Mouse (Mus musculus): ENCODE data around the gene Nxnl1. TPM values are rescaled to one million over a fixed set of nuclear protein-coding genes. Genes with fewer than 3 reads are reported as not detected.

Nxnl1 gene
- polyA plus RNA-seq, 1 experiment = not detected

GRCm38 (mm10) chr8:71598841-71599240 lies 32.4 kb upstream of the Nxnl1 start:
- Histone ChIP-seq H3K4me1 (ENCODE audit: control insufficient read depth, insufficient read depth, low read length) (peaks cover 7% of the 10 kb centered on the region), H3K4me3 (replicated peaks; ENCODE audit: control insufficient read depth, low read depth, low read length) (peak overlapping the region; percentile 19), H3K27ac (ENCODE audit: control insufficient read depth, insufficient read depth, low read depth, low read length, poor library complexity) (no peak overlapping the region)
- 84% methylated on average over 5 of the region's 5 CpGs for WGBS
- no peak for TF ChIP-seq POLR2A (IDR thresholded peaks at IDR 0.05; ENCODE audit: borderline replicate concordance, control insufficient read depth, low read depth, low read length)
- TF ChIP-seq CTCF (IDR thresholded peaks at IDR 0.05; ENCODE audit: control insufficient read depth, insufficient read depth, low read length) = no peak

DNA sequence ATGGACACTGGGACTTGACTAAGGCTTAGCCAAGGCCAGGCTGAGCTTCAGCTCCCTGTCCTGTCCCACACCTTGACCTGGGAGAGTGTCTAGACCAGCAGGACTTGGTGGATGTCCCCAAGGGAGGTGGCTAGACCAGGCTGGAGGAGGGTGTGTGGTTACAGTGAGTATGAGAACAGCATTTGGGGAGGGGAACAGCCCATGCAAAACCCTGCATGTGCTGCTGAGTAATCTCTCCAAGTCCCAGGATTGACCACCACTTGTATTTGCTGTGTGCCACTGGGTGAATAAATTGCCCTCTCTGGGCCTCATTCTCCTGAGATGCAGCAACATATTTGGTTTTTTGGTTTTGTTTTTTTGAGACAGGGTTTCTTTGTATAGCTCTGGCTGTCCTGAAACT lies 32.0 kb upstream of the Nxnl1 start:
- H3K27ac ChIP-seq (ENCODE audit: control insufficient read depth, insufficient read depth, low read depth, low read length, poor library complexity) = peak overlapping the region; percentile 79; the same call in 1 of the 2 replicates
- H3K4me3 ChIP-seq (replicated peaks; ENCODE audit: control insufficient read depth, low read depth, low read length) = peak overlapping the region; percentile 52
- peaks cover 10% of the 10 kb centered on the region for H3K4me1 ChIP-seq (ENCODE audit: control insufficient read depth, insufficient read depth, low read length)
- TF ChIP-seq POLR2A (IDR thresholded peaks at IDR 0.05; ENCODE audit: borderline replicate concordance, control insufficient read depth, low read depth, low read length) (no peak), CTCF (IDR thresholded peaks at IDR 0.05; ENCODE audit: control insufficient read depth, insufficient read depth, low read length) (no peak)

- TF ChIP-seq POLR2A (IDR thresholded peaks at IDR 0.05; ENCODE audit: borderline replicate concordance, control insufficient read depth, low read depth, low read length) = peak; percentile 56; the same call in 1 of the 2 replicates
- no peak for TF ChIP-seq CTCF (IDR thresholded peaks at IDR 0.05; ENCODE audit: control insufficient read depth, insufficient read depth, low read length)
- Histone ChIP-seq H3K27ac (ENCODE audit: control insufficient read depth, insufficient read depth, low read depth, low read length, poor library complexity) (peak within 1 kb of the TSS; percentile 79), H3K4me1 (ENCODE audit: control insufficient read depth, insufficient read depth, low read length) (peaks cover 10% of the 10 kb centered on the region), H3K4me3 (replicated peaks; ENCODE audit: control insufficient read depth, low read depth, low read length) (peak within 1 kb of the TSS; percentile 52)
- 65% methylated on average over 3 of the region's 3 CpGs for WGBS
Measured at GRCm38 (mm10) chr8:71597451-71597850, 31.1 kb upstream of the Nxnl1 start, which contains the start of gene Fam129c. Gene Fam129c, plus strand, starts transcription at chr8:71597648.

DNA sequence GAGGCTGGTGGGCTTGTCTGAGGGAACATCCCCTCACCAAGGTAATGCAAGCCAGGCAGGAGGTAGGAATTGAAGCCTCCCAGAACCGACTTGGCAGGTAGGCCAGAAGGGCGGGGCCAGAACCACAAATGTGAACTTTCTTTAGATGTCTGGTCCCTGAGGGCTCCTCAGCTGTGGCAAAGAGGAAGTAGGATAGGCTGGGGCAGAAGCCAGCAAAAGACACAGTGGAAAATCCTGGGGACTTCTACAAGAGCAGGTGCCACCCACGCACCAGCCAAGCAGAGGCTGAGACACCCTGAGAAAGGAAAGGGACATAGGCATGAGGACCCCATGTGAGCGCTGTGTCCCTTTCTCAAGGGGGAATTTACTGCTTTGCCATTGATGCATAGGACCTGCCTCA lies 30.4 kb upstream of the Nxnl1 start:
- TF ChIP-seq CTCF (IDR thresholded peaks at IDR 0.05; ENCODE audit: control insufficient read depth, insufficient read depth, low read length) (no peak), POLR2A (IDR thresholded peaks at IDR 0.05; ENCODE audit: borderline replicate concordance, control insufficient read depth, low read depth, low read length) (no peak)
- Histone ChIP-seq H3K4me1 (ENCODE audit: control insufficient read depth, insufficient read depth, low read length) (peaks cover 10% of the 10 kb centered on the region), H3K4me3 (replicated peaks; ENCODE audit: control insufficient read depth, low read depth, low read length) (peak overlapping the region; percentile 26), H3K27ac (ENCODE audit: control insufficient read depth, insufficient read depth, low read depth, low read length, poor library complexity) (peak overlapping the region; percentile 72)
- 36% methylated on average over 4 of the region's 4 CpGs for WGBS

- Histone ChIP-seq H3K27ac (ENCODE audit: control insufficient read depth, insufficient read depth, low read depth, low read length, poor library complexity) (peak overlapping the region; percentile 69), H3K4me1 (ENCODE audit: control insufficient read depth, insufficient read depth, low read length) (peaks cover 10% of the 10 kb centered on the region), H3K4me3 (replicated peaks; ENCODE audit: control insufficient read depth, low read depth, low read length) (no peak overlapping the region)
- 60% methylated on average over 6 of the region's 6 CpGs for WGBS
- no peak for TF ChIP-seq CTCF (IDR thresholded peaks at IDR 0.05; ENCODE audit: control insufficient read depth, insufficient read depth, low read length)
- TF ChIP-seq POLR2A (IDR thresholded peaks at IDR 0.05; ENCODE audit: borderline replicate concordance, control insufficient read depth, low read depth, low read length) = no peak
Measured at GRCm38 (mm10) chr8:71596384-71596783, 30.0 kb upstream of the Nxnl1 start.

DNA sequence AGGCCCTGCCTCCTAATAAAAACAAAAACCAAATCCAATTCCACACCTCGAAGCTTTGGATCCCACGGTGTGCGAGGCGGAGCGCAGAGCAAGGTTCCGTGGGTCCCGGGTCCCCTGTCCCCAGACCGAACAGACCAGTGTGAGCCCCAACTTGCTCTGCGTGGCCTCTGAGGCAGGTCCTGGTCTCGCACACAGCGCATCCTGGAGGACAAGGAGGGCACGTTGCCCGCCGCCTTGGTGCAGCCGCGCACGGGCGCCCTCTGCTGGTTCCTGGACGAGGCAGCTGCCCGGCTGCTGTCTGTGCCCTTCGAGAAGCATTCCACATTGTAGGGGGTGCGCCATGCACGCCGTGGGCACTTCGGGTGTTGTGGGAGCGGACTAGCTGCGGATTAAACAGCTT lies 29.5 kb upstream of the Nxnl1 start:
- Histone ChIP-seq H3K4me3 (replicated peaks; ENCODE audit: control insufficient read depth, low read depth, low read length) (peak overlapping the region; percentile 17), H3K4me1 (ENCODE audit: control insufficient read depth, insufficient read depth, low read length) (peaks cover 12% of the 10 kb centered on the region), H3K27ac (ENCODE audit: control insufficient read depth, insufficient read depth, low read depth, low read length, poor library complexity) (peak overlapping the region; percentile 69)
- WGBS = 15% methylated on average over 27 of the region's 27 CpGs
- TF ChIP-seq POLR2A (IDR thresholded peaks at IDR 0.05; ENCODE audit: borderline replicate concordance, control insufficient read depth, low read depth, low read length) = peak; percentile 60; the same call in 1 of the 2 replicates
- peak; percentile 97 for TF ChIP-seq CTCF (IDR thresholded peaks at IDR 0.05; ENCODE audit: control insufficient read depth, insufficient read depth, low read length)

DNA sequence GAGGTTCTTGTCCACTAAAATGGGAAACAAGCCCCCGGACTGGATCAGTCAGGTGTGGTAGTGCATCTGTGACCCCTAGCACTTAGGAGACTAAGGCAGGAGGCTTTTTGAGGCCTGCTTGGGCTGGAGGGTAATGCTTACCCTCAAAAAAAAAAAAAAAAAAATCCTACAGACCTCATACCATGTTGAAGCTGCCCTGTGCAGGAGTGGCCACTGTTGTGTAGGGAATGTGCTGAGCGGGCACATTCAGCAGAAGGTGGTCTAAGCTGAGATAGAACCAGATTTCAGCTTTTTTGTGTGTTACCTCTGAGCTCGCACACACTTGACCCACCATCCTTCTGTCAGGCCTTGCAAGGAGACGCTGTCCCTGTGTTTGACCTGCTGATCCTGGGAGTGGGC lies 27.9 kb upstream of the Nxnl1 start:
- WGBS = 90% methylated on average over 4 of the region's 4 CpGs
- Histone ChIP-seq H3K4me1 (ENCODE audit: control insufficient read depth, insufficient read depth, low read length) (peaks cover 16% of the 10 kb centered on the region), H3K4me3 (replicated peaks; ENCODE audit: control insufficient read depth, low read depth, low read length) (peak overlapping the region; percentile 13), H3K27ac (ENCODE audit: control insufficient read depth, insufficient read depth, low read depth, low read length, poor library complexity) (peak overlapping the region; percentile 39)
- no peak for TF ChIP-seq POLR2A (IDR thresholded peaks at IDR 0.05; ENCODE audit: borderline replicate concordance, control insufficient read depth, low read depth, low read length)
- no peak for TF ChIP-seq CTCF (IDR thresholded peaks at IDR 0.05; ENCODE audit: control insufficient read depth, insufficient read depth, low read length)

- 77% methylated on average over 8 of the region's 8 CpGs for WGBS
- peaks cover 16% of the 10 kb centered on the region for H3K4me1 ChIP-seq (ENCODE audit: control insufficient read depth, insufficient read depth, low read length)
- peak overlapping the region; percentile 6 for H3K4me3 ChIP-seq (replicated peaks; ENCODE audit: control insufficient read depth, low read depth, low read length)
- TF ChIP-seq POLR2A (IDR thresholded peaks at IDR 0.05; ENCODE audit: borderline replicate concordance, control insufficient read depth, low read depth, low read length) (no peak), CTCF (IDR thresholded peaks at IDR 0.05; ENCODE audit: control insufficient read depth, insufficient read depth, low read length) (no peak)
- H3K27ac ChIP-seq (ENCODE audit: control insufficient read depth, insufficient read depth, low read depth, low read length, poor library complexity) = peak overlapping the region; percentile 99
Measured at GRCm38 (mm10) chr8:71593556-71594323, 27.3 kb upstream of the Nxnl1 start.

Measured in bone marrow, adult 2 months (tissue).